Mouse (Mus musculus) layer of hippocampus, adult 9-11 months (tissue): Measurements from ENCODE around the gene Chd3.

Source experiments
- DNase-seq: peaks from one replicate; pipeline ENCODE4 v3.0.0; 2022

Gene Chd3

GRCm38 (mm10) chr11:69369215-69369989 lies at the start of gene Chd3:
Chd3 (minus strand) TSS chr11:69369406.
- no peak for DNase-seq

DNA sequence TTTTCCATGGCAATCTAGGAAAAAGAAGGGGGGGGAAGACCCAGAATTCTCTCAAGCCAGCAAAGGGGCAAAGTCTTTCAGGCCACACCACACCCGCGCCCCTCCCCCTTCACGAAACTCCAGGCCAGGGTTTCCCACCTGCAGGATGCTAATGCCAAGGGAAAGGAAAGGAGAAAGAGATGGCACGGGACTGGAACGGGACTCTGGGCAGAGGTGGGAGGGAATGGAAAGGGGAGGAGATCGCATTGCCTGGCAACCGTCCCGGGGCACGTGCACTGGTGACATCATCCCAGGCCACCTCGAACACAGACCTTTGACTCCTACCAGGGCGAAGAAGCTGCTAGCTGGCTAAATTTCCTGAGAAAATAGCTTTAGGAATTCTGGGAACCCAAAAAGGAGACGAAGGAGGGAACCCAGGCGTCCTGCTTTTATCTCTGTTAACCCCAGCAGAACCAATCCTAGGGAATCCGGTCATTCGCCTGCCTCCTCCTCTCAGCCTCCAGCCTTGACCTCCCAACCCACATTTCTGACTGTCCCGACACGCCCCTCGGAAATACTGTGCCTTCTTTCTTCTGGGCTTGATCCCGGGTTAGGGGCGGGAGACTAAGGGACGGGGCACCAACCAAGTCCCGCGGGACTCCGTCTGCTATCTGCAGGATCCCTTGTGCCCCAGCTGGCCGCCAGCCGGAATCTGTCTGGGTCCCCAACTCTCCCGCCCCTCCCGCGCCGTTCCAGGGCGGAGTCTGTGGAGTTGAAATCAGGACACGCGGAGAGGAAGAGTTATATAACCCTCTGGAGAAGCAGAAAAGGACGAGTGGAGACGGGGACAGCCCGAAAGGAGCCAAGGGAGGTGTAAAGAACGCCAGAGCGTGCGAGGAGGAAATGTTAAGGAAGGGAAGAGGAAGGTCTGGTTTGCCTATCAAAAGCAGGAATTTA lies 48.5 kb upstream of the Chd3 start:
- peak; percentile 91 for DNase-seq

DNA sequence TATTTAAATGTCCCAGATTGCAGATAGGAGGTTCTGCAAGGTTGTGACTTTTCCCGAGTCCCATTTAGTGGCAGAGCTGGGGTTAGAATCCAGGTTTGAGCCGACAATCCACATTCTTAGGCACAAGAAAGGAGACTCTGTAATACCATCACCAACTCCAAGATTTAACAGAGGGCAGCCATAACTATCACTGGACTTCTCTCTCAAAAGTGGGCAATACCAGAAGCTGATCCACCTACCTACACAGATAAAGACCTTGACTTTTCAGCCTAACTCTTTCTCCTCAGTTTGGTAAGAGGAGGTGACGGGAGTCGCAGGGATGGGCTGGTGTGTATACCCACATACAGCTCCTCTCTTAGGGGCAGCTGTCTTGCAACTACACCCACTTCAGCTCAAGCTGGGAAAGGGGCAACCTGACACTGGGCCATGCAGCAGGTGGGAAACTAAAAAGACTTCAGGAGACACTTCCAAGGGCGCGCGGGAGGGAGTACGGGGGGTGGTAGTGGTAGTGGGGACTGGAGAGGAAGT lies 47.8 kb upstream of the Chd3 start:
- no peak for DNase-seq

- no peak for DNase-seq
Measured at GRCm38 (mm10) chr11:69416509-69416908, 47.3 kb upstream of the Chd3 start.

DNA sequence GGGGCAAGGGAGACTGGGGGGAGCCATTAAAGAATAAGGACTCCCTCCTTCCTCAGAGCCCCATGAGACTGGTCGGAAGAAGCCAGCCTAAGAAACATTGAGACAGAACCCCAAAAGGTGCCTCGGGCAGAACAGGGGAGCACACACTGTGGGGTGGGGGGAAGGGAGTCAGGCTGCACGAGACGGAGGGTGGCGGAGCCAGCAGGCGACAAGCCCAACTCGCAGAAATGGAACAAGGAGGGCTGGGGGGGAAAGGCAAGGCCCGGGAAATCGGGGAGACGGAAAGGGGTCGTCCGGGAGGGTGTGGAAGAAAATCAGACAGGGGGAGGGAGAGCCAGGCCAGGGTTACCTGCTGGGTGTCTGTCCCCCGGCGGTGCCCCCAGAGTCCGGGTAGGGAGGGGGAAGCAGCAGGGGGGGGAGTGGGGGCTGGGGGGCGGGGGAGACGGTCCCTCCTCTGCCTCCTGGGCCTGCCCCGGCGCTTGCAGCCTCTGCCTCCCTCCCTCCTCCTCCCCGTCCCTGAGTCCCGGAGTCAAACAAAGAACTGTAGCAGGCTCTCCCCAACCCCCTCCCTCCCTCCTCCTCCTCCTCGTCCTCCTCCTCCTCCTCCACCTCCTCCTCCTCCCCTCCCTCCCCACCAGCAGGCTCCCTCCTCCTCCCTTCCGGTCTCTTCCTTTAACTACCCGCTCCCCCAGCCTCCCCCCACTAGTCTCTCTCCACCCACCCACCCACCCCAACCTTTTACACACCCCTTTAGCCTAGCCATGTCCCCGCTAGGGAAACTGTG lies 46.7 kb upstream of the Chd3 start:
- no peak for DNase-seq

- no peak for DNase-seq
Measured at GRCm38 (mm10) chr11:69415327-69415667, 46.1 kb upstream of the Chd3 start.

DNA sequence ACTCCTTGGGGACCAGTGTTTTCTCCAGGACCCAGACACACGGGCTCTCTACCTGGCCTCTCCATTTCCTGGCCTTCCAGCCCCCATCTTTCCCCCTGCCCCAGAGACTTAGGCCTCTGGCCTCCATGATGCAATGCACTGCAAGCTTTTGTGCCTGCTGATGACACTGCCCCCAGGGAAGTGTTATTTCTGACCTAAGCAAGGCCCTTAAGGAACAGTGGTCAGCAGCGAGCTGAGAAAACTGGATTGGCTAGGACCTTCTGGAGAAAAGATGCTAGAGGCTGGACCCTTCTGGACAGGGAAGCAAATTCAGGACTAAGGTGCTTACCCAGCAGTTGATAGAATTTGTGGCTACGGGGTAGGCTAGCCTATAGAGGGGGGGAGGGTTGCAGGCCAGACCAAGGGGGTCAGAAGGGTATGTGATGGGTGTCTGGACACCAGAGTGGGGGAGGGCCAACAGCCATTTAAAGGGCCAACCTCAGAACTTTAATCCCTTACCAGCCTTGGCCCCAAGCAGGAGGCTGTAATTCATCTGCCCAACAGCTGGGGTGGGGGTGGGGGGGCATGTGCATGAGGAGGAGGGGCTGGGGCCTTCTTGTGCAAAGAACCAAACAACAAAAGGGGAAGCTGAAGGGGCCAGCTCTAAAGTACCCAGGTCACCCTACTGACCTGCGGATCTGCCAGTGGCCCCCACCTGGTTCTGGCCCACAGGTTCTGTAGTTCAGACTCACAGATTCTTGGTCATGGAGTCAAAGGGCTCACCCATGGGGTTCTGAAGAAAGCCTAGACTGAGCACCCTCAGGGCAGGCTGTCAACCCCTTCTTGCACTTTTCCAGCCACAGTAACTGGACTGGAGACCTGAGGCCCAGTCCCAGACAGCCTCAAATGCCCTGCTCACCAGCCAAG lies 45.5 kb upstream of the Chd3 start:
- DNase-seq, result peak; percentile 61

GRCm38 (mm10) chr11:69413221-69414181 lies 44.3 kb upstream of the Chd3 start, which contains the start of gene Kdm6b:
Kdm6b (minus strand) TSS chr11:69413675.
- no peak for DNase-seq

- no peak for DNase-seq
Measured at GRCm38 (mm10) chr11:69412548-69412947, 43.3 kb upstream of the Chd3 start.

DNA sequence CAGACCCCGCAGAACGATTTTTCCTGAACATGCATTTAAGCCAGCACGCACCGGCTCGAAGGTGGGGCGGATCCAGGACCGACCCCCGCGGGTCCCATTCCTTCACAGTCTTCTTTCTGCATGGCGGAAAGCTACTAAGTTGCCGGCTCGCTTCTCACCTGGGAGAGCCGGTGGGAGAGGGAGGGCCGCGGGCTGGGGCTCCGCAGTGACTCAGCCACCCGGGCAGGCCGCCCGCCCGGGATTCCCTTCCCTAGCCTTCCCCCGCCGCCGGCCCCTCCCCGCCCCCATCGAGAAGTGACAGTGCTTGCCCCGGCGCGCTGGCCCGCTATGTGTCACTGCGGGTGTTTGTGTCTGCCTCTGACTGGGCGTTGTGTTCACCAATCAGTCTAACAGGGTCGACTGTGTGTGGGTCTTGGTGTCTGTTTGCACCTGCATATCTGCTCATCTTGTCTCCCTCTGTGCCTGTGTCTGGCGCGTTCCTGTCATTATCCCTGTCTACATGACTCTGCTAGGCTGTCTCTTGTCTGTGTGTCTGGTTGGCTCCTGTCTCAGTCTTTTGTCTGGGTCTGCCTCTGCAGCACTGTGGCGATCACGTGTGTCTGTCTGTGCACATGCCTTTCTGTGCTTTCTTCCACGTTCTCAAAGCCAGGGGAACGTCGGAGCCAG lies 42.5 kb upstream of the Chd3 start:
- DNase-seq, result no peak

DNA sequence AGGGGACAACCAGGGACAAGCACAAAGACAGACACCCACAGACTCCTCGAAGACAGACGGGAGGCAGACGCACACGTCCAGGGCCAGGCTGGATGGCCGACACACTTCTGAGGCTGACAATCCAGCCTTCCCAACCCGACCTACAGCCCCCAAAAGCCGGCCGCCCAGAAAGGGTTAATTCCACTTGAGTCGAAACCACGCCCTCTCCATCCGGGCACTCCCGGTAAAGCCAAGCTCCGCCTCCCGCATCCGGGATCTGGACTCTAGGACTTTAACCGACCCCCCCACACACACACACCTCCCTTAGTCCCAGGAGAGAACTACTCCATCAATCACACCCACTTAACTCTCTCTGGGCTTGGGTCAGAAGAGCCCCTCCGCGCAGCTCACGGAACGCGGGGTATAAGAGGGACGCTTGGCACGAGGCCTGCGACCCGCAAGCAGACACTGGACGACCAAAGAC lies 41.9 kb upstream of the Chd3 start:
- peak; percentile 94 for DNase-seq

GRCm38 (mm10) chr11:69410310-69411072 lies 41.3 kb upstream of the Chd3 start:
- no peak for DNase-seq

DNA sequence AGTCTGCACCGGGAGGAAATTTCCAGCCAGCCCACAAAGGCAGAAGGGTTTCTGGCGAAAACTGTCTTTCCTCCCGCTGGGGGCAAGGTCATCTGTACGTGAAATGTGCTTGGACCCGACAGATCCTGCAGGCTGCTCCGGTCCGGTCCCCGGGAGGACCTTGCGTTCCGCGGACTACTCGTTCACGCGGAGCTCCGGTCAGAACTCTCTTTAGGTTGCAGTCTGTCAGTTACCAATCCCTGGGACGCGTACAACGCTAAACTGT lies 40.8 kb upstream of the Chd3 start:
- DNase-seq, result no peak

DNA sequence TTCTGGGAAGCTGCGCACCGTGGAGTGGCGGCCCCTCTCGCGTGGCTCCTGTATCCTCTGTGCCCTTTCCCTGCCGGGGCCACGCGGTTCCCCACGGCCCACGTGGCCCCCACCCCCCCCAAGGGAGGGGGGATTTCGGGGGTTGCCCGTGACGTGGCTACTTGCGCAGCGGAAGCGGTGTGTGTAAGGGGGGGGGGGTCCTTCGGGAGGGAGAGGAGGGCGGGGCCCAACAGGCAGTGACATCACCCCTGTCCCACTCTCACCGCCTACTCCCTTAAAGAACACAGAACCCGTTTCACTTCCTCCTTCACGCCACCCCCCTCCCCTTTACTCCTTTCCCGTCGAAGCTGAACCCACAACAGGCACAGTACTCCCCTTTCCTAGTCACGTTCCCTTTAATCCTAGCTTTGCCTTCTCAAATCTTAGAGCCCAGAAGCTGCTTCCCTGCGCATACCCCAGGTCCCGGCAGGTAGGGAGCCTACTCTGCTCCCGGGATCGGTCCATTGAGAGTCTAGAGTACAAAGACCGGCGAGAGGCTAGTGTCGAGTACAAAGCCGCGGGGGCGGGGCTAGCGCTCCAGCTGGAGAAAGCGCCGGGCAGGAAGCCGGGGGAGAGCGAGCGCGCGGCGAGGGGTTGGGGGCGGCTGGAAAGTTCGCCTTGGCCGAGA lies 40.3 kb upstream of the Chd3 start:
- peak; percentile 82 for DNase-seq

DNA sequence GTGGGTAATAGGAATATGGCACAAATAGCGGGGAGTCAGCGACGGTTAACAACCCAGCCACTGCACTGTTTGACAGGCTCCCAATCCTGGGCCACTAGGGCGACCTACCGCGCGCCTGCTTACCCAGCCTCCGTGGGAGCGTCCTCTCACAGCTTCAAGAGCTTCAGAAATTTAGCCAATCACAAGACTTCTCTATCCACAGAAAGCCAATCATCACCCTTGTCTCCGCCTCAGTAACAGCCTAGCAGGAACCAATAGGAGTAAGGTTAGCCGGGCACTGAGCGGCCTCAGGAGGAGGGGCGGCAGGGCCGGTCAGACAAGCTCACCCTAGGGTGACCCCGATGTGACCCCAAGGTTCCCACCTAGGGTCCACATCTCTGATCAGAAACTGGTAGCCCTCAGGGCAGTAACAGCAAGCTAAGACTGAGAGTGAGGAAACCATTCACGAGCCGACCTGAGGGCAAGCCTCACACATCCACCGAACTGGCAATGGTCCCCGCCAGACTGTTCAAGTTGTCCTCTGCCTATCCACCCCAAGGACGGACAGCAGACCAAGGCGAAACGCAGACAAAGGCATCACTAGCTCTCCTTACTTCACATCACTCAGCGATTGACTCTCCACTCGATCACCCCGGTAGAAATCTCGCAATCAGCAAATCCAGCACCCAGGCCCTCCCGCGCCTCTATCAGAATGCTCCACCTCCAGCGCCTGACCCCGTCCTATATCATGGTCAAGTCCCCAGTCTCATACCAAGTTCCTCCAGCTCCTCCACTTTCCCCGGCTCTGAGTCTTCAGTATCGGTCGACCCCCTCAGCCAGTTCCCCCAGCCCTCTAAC lies 39.6 kb upstream of the Chd3 start:
- DNase-seq, result peak; percentile 94

DNA sequence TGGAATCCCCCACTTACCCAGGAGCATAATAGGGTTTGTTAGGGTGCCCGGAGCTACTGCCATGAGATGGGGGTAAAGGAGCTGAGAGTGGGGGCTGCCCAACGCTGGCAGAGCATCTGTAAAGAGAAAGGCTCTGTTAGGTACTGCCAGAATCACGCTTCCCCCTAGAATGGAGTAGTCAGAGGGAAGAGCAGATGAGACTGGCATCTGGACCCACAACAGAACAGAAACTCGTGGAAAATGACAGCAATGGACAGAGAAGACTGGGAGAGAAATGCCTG lies 38.5 kb upstream of the Chd3 start:
- DNase-seq, result no peak

DNA sequence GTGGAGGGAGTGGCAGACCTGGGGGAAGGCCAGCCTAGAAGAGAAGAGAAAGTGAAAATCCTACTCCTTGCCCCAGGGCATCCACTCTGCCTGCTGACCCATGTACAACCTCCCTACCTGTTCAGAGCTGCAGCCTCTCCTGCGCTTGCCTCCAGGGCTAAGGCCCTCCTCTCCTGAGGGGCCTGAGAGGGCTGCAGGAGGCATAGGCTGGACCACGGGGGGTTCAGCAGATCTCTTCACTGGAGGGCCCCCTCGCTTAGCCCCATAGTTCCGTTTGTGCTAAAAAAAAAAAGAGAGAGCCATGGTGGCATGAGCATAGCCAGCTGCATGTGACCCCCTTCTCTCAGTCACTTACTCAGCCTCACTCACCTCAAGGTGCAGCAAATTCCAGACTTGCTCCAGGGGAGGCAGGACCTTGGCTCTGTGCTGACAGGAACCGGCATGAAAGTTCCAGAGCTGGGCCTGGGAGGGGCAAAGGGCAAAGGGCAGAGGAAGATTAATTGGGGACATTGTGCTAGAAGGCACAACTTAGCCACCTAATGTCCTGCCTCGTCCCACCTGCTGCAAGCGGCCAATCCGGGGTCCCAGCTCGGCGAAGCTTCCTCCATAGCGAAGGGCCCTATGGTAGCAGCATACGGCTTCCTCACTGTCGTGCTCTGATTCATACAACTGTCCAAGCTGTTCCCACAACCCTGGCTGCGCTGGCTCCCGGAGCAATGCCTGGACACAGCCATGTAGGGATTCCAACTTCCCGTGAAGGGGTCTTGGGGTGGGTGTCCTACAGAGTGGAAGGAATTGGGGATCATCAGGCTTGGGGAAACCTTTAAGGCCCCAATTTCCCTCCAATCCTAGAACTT lies 37.9 kb upstream of the Chd3 start:
- DNase-seq, result no peak
